Mouse (Mus musculus) embryo, embryonic 9.5 days (tissue): ENCODE results near the gene Sox2.

Source experiments
- DNase-seq: peaks from one replicate; pipeline ENCODE4 v3.0.0-alpha.2; 2017; ENCODE audit errors: extremely low spot score

The Sox2 gene

DNA sequence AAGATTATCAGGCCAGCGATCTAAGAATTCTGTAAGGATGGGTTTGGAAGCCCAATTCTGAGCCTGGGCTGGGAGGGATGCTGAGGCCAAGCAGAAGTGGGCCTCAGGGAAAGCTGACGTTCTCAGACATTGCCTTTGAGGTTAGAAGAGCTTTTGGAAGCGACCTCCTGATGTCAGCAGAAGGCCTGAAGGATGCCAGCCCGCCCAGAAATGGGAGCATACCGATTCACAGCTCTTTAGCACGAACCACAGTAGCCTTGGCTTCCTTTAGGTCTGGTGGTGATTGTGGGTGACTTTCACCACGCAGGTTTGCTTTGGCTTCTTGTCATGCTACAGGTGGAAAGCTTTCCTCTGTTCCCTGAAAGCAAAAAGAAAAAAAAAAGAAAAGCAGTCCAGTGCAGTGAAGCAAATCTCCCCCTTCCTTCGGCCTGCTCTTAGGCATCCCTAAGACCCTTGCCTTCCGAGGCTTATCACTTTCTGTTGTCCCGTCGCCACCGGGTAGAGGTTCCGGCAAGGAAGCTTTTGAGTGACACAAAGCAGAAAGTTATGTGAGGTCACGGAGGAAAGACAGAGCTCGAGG lies 6.6 kb upstream of the Sox2 start:
- DNase-seq = peak; percentile 42

DNA sequence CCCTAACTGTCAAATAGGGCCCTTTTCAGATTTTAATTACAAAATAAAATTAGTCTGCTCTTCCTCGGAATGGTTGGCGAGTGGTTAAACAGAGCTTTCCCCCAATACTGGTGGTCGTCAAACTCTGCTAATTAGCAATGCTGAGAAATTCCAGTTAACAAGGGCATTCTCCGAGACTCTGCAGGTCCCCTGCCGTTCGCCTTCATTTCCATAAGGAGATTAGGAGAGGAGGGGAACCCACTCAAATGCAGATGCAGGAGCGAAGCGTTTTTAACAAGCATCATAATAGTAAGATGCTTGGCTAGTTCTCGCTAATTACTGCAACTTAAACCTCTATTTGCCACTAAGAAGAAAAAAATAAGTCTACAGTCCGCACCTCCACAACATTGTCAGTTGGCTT lies 4.0 kb upstream of the Sox2 start:
- DNase-seq = no peak

DNA sequence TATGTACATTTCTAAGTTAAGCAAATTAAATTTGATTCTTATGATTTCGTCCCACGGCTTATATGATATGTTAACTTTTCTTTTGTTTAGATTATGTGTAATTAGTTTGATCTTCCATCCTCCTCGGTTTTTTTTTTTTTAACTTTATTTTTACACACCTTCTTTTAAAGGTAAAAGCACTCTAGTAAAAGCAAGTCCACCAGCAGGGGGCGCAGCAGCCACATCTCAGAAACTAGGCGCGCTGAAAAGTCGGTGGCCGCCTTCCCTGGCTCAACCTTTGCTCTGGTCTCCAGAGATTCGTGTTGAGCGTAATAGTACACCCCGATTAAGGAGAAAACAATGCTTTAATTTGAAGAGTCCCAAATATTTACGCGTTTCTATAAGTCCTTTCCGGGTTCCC lies 2.5 kb upstream of the Sox2 start:
- DNase-seq = peak; percentile 88

DNA sequence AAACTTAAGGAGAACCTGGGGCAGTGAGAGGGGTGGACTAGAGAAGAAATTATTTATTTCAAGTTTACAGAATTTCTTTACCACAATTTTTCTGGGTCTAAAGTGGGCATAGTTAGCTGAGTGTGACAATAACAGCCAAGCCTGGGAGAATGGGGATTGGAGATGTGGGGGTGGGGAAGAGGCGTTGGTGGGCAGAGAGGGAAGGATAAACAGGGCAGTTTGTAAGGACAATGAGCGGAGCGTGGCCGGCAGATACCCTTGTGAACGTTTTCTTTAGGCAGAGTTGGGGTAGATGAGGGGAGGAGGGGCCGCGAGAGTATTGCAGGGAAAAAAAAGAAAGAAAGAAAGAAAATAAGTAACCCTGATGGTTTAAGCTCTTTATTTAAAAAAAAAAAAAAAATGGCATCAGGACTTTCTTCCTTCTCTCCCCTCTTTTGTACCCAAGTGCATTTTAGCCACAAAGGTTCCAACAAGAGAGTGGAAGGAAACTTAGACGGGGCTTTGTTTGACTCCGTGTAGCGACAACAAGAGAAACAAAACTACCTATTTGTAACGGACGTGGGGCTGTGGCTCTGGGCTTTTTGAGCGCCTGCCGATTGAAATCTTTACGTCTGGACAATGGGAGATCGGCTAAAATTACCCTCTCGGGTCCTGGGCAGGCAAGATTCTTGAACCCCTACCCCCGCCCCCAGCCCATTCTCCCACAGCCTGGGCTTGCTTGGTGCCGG lies 1.9 kb upstream of the Sox2 start:
- DNase-seq = peak; percentile 67

DNA sequence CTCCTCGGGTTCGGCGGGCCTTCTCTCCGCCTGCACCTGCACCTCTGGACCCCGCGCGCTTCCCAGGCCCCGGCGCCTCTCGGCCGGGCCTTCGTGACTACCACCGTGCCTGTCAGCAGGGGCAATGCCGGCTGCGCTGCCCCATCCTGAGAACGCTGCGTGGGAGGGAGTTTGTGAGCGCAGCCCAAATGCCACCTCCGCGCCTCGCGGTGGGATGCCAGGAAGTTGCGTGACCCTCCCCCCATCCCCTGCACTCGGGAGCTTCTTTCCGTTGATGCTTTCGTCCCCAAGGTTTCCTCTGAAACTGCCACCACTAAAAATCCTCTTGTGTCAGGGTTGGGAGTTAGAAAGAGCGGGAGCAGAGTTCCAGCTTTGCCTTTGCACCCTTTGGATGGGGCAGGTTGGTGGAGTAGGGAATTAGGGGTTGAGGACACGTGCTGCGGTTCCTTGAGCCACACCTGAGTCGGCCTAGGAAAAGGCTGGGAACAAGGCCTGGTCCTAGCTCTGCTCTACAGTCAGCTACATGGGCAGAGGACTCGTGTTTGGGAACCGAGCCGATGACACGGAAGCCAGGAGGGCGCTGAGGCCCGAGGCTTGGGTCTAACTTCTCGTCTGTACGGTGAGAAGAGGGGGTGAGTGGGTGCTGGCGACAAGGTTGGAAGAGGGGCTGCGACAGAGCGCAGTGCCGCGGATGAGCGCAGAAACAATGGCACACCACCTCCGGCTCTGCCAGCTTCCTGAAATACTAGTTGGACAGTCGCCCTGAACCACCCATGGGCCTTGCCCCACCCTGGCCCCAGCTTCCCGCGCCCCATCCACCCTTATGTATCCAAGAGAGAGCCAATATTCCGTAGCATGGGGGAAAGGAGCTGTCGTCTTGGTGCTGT lies 1.1 kb upstream of the Sox2 start:
- peak; percentile 67 for DNase-seq

DNA sequence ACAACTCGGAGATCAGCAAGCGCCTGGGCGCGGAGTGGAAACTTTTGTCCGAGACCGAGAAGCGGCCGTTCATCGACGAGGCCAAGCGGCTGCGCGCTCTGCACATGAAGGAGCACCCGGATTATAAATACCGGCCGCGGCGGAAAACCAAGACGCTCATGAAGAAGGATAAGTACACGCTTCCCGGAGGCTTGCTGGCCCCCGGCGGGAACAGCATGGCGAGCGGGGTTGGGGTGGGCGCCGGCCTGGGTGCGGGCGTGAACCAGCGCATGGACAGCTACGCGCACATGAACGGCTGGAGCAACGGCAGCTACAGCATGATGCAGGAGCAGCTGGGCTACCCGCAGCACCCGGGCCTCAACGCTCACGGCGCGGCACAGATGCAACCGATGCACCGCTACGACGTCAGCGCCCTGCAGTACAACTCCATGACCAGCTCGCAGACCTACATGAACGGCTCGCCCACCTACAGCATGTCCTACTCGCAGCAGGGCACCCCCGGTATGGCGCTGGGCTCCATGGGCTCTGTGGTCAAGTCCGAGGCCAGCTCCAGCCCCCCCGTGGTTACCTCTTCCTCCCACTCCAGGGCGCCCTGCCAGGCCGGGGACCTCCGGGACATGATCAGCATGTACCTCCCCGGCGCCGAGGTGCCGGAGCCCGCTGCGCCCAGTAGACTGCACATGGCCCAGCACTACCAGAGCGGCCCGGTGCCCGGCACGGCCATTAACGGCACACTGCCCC lies 586 bp downstream of the Sox2 start:
- peak; percentile 73 for DNase-seq

DNA sequence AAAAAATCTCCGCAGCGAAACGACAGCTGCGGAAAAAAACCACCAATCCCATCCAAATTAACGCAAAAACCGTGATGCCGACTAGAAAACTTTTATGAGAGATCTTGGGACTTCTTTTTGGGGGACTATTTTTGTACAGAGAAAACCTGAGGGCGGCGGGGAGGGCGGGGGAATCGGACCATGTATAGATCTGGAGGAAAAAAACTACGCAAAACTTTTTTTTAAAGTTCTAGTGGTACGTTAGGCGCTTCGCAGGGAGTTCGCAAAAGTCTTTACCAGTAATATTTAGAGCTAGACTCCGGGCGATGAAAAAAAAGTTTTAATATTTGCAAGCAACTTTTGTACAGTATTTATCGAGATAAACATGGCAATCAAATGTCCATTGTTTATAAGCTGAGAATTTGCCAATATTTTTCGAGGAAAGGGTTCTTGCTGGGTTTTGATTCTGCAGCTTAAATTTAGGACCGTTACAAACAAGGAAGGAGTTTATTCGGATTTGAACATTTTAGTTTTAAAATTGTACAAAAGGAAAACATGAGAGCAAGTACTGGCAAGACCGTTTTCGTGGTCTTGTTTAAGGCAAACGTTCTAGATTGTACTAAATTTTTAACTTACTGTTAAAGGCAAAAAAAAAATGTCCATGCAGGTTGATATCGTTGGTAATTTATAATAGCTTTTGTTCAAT lies 1.4 kb downstream of the Sox2 start:
- peak; percentile 34 for DNase-seq

DNA sequence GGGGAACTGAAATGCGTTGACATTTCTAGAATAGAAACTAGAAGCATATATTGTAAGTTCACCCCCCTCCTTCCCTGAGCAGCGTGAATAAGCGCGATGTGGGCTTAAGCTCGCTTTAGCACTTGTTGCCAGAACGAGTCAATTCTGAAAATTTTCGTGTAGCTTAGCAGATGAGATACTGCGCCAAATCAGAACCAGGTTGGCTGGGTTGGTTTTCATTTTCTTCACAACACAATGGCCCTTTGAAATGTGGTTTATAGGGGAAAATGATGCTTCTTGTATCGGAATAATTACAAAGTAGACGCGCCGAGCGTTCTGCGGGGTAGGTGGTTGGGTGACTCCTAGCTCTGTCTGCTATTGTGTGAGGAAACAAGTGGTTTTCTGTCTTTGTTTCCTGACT lies 2.4 kb downstream of the Sox2 start:
- DNase-seq = peak; percentile 71

DNA sequence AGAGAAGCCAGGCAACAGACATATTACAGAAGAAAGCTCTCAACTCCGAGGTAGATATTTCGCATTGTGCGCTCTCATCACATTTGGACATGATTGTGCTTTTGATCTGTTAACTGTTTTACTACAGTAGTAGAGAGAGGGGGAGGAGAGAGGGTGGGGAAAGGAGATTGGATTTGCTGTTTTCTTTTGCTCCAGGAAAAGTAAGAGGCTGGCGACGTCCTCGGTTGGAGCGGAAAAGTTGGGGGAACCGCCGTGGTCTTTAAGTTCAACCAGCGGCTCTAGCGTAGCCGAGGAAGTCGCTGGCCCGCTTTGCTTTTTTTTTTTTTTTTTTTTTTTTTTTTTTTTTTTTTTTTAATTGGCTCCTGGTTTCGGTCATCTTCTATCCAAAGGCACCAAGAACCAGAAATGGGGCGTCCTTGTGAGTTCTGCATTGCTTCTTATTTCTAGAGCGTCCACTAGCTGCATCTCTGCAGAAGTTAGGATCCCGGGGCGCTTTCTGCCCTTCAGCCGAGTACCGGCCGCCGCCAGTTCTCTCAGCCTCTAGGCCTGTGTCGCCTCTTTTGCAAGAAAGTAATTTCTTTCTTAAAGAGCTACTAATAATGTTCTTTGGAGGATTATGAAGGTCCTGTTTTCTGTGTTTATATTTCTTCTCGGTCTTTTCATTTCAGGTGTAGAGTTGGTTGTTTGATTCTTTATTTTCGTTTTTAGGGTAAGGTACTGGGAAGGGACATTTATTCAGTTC lies 3.2 kb downstream of the Sox2 start:
- peak; percentile 74 for DNase-seq

DNA sequence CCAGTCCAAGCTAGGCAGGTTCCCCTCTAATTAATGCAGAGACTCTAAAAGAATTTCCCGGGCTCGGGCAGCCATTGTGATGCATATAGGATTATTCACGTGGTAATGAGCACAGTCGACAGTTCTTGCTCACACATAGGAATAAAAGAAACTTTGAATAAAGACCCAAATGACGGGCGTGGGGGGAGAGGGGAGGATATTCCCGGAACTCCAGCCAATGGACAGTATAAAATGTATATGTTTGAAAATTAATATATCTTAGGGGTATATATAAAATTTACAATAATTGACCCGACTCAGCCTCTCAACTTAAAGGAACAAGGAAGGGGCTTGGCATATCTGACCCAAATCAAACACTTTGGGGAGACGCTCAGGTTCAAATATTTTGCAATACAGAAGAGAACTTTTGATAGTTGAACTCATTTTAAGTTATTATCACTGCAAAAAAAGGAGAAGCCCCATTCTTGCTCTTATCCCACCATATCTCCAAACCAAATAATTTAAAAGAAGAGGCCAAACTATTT lies 3.8 kb downstream of the Sox2 start:
- DNase-seq = no peak

DNA sequence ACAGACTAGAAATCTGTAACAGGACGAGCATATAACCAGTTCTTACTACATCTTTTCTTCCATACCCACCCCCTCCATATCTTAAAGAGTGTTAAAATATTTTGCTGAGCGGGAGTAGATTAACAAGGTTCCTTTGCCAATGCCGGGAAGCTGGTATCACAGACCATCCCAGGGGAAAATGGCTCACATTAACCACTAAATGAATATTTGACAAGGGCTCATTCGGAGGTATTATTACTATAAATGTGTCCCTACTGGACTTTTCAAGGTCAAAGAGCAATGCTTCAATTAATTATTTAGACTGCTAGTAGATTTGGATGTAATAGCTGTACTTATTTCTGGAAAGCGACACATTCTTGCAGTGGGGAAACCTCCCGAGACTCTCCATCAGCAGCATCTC lies 4.6 kb downstream of the Sox2 start:
- peak; percentile 47 for DNase-seq

DNA sequence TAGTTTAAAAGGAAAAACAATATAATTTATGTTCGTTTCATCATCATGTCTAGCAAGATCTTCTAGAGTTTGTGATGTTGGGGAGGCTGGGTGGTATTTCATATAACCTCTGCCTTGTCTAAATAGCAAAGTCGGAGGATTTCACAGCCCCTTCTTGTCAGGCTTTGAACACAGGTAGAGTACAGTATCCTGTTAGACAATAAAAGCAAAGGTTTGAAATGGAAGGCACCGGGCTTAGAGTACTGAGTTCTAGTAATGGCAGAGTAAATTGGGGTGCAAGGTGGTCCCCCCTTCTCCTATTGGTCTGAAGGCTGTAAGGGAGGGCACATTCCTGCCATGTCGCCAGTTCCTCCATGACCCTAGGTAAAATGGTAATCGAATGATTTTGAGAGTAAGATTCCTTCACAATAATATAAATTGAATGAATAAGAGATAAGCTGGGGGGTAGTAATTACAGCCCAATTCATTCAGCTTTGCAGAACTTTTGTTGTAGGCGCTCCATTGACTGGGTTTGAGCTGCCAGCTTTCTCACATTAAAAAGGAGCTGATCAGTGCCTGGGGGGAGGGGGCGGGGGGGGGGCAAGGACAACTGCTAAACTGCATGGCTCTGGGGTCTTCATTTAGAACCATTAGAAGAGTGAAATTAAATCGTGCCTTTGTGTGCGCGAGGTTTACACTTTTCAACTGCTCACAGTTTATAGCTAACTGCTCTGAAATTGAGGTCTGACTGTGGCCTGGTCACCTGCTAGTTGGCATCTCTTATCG lies 5.3 kb downstream of the Sox2 start:
- peak; percentile 29 for DNase-seq

DNA sequence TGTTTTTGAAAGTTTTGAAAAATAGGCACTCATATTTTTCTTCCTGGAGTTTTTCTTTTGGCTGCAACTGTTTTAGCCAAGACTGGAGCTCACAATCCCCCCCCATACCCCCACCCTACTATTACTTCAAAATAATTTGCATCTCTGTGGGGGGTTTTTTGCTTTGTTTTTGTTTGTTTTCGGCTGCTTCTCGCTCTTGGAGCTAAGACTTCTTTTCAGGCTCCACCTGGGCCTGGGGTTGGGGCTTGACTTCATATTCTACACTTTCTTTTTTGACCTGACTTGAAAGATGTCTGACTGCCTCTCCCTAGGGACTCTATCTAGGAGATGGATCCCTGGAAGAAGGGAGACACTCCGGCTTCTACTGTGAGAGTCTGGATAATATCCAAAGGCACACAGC lies 5.9 kb downstream of the Sox2 start:
- peak; percentile 9 for DNase-seq

DNA sequence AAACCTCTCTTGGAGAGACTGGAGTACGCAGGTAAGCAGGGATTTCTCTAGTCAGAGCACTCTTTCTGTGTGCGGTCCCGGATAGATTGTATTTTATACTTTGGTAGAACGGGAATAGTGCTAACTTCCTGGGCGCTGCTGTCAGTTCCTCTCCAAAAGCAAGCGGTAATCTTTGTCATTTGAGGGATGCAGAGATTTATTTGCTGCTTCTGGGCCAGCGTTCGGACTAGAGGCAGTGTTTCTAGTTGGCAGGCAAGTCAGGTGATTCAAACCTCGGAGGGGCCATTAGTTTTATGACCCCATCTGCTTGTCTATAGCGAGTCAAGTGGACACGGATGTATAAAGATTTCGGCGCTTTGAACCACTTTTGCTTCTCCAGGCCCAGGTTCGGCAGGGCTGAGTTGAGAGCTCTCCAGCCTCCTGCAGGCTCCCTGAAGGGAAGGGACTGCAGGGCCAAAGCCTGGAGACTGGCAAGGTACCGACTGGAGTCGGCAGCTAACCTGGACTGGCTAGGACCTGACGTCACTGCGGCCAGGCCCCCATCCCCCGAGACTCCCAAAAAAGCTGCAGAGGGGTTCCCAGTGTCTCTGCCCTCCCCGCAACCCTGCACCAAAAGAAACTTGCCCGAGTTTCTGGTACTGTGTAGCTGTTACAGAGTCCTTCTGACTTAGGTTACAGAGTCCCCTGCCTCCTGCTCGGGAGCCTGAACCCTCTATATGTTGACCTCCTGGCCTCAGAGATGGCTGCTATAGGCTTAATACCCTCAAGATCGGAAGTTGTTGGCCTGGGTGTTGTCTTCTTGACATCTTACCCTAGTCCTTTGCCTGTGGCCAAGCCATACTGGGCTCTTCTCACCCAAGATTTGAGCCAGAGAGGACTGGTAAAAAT lies 6.9 kb downstream of the Sox2 start:
- DNase-seq = peak; percentile 39

DNA sequence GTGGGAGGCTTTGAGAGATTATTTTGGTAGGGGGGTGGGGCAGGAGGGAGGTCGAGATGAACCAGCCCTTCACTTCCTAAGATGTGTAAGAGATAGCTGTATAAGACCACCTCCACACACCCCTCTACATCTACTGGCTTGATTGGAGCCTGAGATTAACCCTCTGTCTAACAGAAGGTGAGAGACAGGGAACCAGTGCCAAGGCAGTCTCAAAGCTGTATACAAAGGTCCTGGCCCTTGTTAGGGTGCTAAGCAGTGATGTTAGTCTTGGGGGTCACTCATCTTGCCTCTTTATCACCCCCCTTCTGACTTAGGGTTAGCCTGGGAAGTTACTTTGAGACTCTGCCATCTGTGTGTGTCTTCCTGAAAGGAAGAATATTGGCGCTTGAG lies 7.5 kb downstream of the Sox2 start:
- DNase-seq = peak; percentile 4

DNA sequence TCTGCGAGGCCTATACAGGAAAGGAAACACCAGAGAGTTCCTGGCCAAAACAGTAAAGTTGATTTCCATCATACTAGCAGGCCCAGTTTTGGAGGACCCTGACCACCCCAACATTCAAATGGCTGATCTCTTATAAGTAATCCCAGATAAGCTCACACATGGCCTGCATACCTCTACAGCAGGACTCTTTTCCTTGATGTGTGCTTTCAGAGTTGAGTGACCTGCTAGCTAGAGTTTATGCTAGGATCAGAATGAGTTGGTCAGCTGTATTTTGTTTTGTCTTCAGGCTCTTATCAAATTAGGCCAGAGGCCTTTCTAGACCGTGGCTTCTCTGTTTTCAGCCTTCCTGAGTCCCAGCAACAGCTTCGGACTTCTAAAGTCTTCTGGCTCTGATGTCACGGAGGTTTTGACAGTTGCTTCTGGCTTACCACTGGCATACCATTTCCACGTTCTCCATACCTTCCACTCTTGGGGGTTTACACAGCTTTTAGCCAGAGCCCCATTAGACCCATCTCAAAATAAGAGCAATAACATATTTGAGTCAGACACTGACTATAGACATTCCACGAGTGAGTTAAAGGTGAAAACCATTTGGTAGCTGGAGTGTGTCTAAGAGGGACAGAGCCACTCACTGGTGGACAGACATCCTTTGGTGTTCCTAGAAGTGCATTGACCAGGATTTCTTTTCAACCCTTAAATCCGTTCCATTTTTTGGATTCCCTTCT lies 8.2 kb downstream of the Sox2 start:
- peak; percentile 7 for DNase-seq

DNA sequence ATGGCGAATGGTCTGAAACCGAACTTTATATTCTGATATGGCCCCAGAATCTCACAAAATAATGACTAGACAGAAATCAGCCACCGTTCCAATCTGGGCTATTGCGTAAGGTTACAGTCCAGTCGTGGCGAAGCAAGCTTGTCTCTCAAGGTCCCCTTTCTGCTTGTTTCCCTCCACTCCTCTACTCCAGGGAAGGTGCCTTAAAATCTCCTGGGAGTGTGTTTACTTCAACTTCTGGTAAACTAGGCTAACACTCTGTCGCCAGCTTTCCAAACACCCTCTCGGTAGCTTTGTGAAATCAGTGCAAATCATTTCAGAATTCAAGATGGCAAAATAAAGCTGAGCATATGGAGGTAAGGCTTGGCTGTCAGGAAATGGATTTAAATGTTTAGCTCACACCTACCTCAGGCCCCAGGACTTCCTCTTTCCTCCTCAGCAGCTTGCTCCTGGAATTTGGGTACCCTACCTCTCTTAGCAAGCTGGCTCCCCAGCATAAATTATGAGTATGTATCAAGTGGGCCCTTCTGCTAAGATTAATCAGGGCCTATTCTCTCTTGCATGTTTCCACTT lies 8.8 kb downstream of the Sox2 start:
- DNase-seq = no peak

DNA sequence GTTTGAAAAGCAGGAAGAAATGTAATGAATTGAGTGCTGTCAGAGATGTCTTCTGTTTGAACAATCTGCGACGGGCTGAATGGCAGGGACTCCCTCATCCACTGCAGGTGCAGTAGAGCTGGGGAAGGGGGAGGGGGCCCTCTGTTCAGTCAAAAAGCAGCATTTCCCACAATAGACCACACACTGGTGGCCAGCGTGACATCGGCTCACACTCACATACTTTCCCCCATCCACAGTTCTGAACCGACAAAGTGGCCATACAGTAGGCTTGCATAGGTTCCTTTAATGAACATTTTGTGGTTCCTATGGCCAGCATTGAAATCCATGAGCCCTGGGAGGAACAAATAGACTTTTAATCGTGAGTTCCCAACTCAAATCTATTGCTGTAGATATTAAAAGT lies 9.7 kb downstream of the Sox2 start:
- DNase-seq = peak; percentile 60
